Mouse (Mus musculus) forebrain, embryonic 16.5 days (tissue): Measurements from ENCODE around the gene Hist1h2ab. TPM values are rescaled to one million over a fixed set of nuclear protein-coding genes. Genes with fewer than 3 reads are reported as not detected.
"Not testable (repeated sequence)": the region's sequence is repeated elsewhere in the genome, so short reads cannot be mapped to it uniquely, and the experiment has no call there.

Experiments used
- ATAC-seq: fragments of 200-750 bp; cut with Nextera tagmentation; 2 replicates; pipeline ENCODE4 v1.8.0; 2017; ENCODE audit warnings: mild to moderate bottlenecking, moderate library complexity
- H3K27ac ChIP-seq: fragments of 300-500 bp; sonication (generic); 2 replicates; pipeline ENCODE4 v1.5.1; 2014; ENCODE audit warnings: low read length, control low read depth
- H3K27me3 ChIP-seq: fragments of 300-500 bp; sonication (generic); replicated peaks from 2 replicates; pipeline ENCODE4 v1.6.1; 2014; ENCODE audit warnings: low read length; ENCODE audit not compliant: control insufficient read depth, insufficient read depth
- H3K36me3 ChIP-seq: fragments of 300-500 bp; sonication (generic); 2 replicates; pipeline ENCODE4 v1.6.1; 2014; ENCODE audit not compliant: control insufficient read depth, insufficient read depth
- H3K4me1 ChIP-seq: fragments of 300-500 bp; sonication (generic); replicated peaks from 2 replicates; pipeline ENCODE4 v1.6.1; 2014; ENCODE audit warnings: low read length; ENCODE audit not compliant: control insufficient read depth, insufficient read depth
- H3K4me2 ChIP-seq: fragments of 300-500 bp; sonication (generic); 2 replicates; pipeline ENCODE4 v1.6.1; 2014; ENCODE audit warnings: mild to moderate bottlenecking, low read length, control low read depth
- H3K4me3 ChIP-seq: fragments of 300-500 bp; sonication (generic); replicated peaks from 2 replicates; pipeline ENCODE4 v1.5.1; 2014; ENCODE audit warnings: mild to moderate bottlenecking, low read length, control low read depth
- H3K9ac ChIP-seq: fragments of 300-500 bp; sonication (generic); replicated peaks from 2 replicates; pipeline ENCODE4 v1.6.1; 2014; ENCODE audit warnings: low read depth, low read length, control low read depth
- H3K9me3 ChIP-seq: fragments of 300-500 bp; sonication (generic); 2 replicates; pipeline ENCODE4 v1.6.1; 2016; ENCODE audit warnings: low read length; ENCODE audit not compliant: control insufficient read depth
- WGBS: fragments of 180-500 bp; shearing (Covaris S2); extraction: QIAGEN DNeasy Blood & Tissue Kit; methylation state at CpG from one replicate; pipeline ENCODE4 v1.1.7; 2014; 5-methylcytosine and 5-hydroxymethylcytosine counted together
- polyA plus RNA-seq: library from polyadenylated mRNA; unstranded; fragments of >200 nt; fragmentation: Nextera tagmentation; extraction: Ambion mirVana; gene quantifications from 2 replicates; pipeline ENCODE4 v1.2.1, GENCODE M21; 2015

The Hist1h2ab gene
- polyA plus RNA-seq, 1 experiment from 2014 or later, result 14.5 TPM

- Histone ChIP-seq H3K27ac (no peak overlapping the region; the same call in 1 of the 2 replicates), H3K4me2 (peak overlapping the region; percentile 94), H3K9ac (no peak overlapping the region), H3K9me3 (no peaks in the 10 kb centered on the region), H3K4me3 (no peak overlapping the region; the same call in 1 of the 2 replicates), H3K4me1 (peaks cover 30% of the 10 kb centered on the region), H3K27me3 (no peaks in the 10 kb centered on the region), H3K36me3 (no peaks in the 10 kb centered on the region)
- ATAC-seq, result no peak
- WGBS, result 76% methylated on average over 1 of the region's 1 CpGs
These were observed 9.0 kb downstream of the Hist1h2ab start for GRCm38 (mm10) chr13:23759916-23760239.

DNA sequence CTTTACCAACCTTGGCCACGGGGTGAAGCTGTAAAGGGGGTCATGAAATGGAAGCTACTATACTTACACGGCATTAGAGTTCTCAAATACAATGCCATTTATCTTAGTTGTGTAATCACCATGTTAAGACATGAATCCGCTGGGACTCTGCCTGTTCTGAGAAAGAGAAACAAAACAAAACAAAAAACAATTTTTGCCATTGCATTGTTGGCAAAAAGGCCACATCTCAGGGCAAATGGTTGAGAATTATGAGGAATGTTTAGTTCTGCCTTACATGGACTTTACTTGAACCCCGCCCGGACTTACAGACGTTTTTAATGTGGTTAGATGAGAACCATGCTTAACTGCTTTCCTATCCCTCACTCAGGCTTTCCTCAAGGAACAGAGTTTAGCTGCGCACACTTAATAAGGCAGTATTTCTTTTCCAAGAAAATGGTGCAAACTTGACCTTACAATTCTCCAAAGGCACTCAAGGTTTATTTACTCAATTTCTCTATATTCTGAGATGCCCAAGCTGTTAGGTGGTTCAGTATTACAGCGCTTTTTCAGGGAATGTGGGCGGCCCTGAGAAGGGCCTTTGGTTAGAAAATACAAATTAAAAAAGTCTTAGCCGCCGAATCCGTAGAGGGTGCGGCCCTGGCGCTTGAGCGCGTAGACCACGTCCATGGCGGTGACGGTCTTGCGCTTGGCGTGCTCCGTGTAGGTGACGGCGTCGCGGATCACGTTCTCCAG lies 9.5 kb downstream of the Hist1h2ab start:
- Histone ChIP-seq H3K4me2 (peak overlapping the region; percentile 94), H3K27ac (peak overlapping the region; percentile 86), H3K27me3 (no peaks in the 10 kb centered on the region), H3K9ac (peak overlapping the region; percentile 57), H3K4me1 (peaks cover 30% of the 10 kb centered on the region), H3K9me3 (no peaks in the 10 kb centered on the region), H3K4me3 (peak overlapping the region; percentile 51), H3K36me3 (no peaks in the 10 kb centered on the region)
- ATAC-seq, result peak; percentile 23
- WGBS, result 1% methylated on average over 19 of the region's 27 CpGs

DNA sequence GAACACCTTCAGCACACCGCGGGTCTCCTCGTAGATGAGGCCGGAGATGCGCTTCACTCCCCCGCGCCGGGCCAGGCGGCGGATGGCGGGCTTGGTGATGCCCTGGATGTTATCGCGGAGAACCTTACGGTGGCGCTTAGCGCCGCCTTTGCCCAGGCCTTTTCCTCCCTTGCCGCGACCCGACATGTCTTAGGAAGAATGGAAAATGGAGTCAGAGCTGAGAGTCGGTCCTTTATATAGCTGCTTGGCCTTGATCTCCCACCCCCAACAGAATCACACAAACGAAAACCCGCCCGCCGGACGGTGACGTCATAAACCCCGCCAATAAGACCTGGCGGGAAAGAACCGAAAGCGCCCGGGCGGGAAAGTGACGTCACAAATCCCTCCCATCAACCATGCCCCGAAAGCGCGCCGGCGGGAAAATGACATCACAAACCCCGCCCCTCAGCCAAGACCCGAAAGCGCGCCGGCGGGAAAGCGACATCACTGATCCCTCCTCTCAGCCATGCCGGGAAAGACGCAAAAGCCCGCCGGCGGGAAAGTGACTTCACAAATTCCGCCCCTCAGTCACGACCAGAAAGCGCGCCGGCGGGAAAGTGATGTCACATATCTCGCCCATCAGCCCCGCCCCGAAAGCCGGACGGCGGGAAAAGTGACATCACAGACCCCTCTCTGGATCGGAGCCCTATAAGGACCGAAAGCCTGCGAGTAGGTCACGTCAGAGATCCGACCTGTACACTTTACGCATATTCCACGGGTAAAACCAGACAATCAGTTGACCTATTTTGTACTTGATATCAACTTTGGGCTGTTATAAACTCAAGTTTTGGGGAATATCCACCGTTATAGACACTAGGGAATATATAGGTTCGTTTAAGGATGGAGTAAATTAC lies 10.3 kb downstream of the Hist1h2ab start, which contains the start of gene Hist1h4a:
Gene Hist1h4a, minus strand, starts transcription at position 259 of the 893 bp plus-strand sequence.
- H3K9me3 ChIP-seq, result no peaks in the 10 kb centered on the region
- no peaks in the 10 kb centered on the region for H3K27me3 ChIP-seq
- under 1% methylated on average over 64 of the region's 72 CpGs for WGBS
- peaks cover 30% of the 10 kb centered on the region for H3K4me1 ChIP-seq
- H3K27ac ChIP-seq, result peak within 1 kb of the TSS; percentile 86
- no peaks in the 10 kb centered on the region for H3K36me3 ChIP-seq
- peak within 1 kb of the TSS; percentile 94 for H3K4me2 ChIP-seq
- peak within 1 kb of the TSS; percentile 51 for H3K4me3 ChIP-seq
- ATAC-seq, result peak; percentile 71
- peak within 1 kb of the TSS; percentile 57 for H3K9ac ChIP-seq

DNA sequence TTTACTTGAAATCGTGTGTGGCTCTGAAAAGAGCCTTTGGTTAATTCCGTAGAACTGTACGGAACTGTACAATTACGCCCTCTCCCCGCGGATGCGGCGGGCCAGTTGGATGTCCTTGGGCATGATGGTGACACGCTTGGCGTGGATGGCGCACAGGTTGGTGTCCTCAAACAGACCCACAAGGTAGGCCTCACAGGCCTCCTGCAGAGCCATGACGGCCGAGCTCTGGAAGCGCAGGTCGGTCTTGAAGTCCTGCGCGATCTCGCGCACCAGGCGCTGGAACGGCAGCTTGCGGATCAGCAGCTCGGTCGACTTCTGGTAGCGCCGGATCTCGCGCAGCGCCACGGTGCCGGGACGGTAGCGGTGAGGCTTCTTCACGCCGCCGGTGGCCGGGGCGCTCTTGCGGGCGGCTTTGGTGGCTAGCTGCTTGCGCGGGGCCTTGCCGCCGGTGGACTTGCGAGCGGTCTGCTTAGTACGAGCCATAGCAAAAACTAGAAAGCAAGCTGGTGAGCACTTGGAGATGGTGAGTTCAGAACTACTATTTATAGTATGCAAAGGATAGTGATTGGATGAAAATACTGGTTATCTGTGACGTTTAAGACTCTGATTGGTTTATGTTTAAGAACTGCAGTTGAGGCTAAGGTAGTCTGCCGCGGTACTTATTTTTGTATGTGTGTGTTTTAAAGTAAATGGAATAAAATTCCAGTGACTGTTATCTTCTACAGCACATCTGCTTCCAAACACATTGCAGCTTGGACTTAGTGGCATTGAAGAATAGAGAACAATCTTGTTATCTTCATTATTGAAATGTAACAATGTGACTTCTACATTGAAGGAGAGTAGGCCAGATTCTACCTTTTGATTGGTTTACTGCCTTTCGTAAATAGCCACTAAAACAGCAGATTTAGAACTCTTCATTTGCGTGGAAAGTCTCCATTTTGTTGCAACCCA lies 11.2 kb downstream of the Hist1h2ab start, which contains the start of gene Hist1h3a:
Gene Hist1h3a, minus strand, starts transcription at position 516 of the 951 bp plus-strand sequence.
- H3K27ac ChIP-seq, result peak within 1 kb of the TSS; percentile 84
- under 1% methylated on average over 31 of the region's 52 CpGs for WGBS
- peaks cover 30% of the 10 kb centered on the region for H3K4me1 ChIP-seq
- not testable (repeated sequence) for H3K27me3 ChIP-seq, H3K9me3 ChIP-seq, H3K36me3 ChIP-seq
- ATAC-seq, result peak; percentile 67
- peak within 1 kb of the TSS; percentile 94 for H3K4me2 ChIP-seq
- H3K4me3 ChIP-seq, result peak within 1 kb of the TSS; percentile 63
- peak within 1 kb of the TSS; percentile 46 for H3K9ac ChIP-seq

DNA sequence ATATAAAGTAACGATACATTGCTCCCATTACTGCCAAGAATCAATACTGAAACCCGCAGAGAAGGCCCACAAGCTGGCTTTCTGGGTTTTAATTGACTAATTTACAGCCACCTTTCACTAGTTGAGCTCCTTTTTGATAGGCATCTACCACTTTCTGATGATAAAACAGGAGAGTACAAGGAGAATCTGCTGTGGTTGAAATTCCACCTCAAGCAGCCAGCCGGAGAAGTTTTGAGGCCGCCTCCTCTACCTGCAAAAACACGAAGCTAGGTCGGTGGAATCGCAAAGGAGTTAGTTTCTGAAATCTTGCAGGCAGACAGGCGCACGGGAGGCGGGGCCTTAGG lies 12.3 kb downstream of the Hist1h2ab start:
- WGBS, result under 1% methylated on average over 10 of the region's 10 CpGs

GRCm38 (mm10) chr13:23763586-23764323 lies 12.8 kb downstream of the Hist1h2ab start, which contains the start of gene Hist1h1a:
TSS of gene Hist1h1a (plus strand) at chr13:23763666.
- ATAC-seq, result peak; percentile 72
- no peaks in the 10 kb centered on the region for H3K9me3 ChIP-seq
- peaks cover 25% of the 10 kb centered on the region for H3K4me1 ChIP-seq
- 2% methylated on average over 34 of the region's 34 CpGs for WGBS
- no peaks in the 10 kb centered on the region for H3K36me3 ChIP-seq
- no peaks in the 10 kb centered on the region for H3K27me3 ChIP-seq
- peak within 1 kb of the TSS; percentile 63 for H3K4me3 ChIP-seq
- H3K4me2 ChIP-seq, result peak within 1 kb of the TSS; percentile 94
- peak within 1 kb of the TSS; percentile 84 for H3K27ac ChIP-seq
- peak within 1 kb of the TSS; percentile 66 for H3K9ac ChIP-seq

More for the DNA sequence above, 12.3 kb downstream of the Hist1h2ab start:
- no peak for ATAC-seq
- Histone ChIP-seq H3K36me3 (no peaks in the 10 kb centered on the region), H3K4me1 (peaks cover 25% of the 10 kb centered on the region), H3K9ac (peak overlapping the region; percentile 37; the same call in 1 of the 2 replicates), H3K4me3 (peak overlapping the region; percentile 63), H3K27me3 (no peaks in the 10 kb centered on the region), H3K4me2 (peak overlapping the region; percentile 94), H3K9me3 (no peaks in the 10 kb centered on the region), H3K27ac (peak overlapping the region; percentile 84)

GRCm38 (mm10) chr13:23764324-23765171 lies 13.6 kb downstream of the Hist1h2ab start:
- Histone ChIP-seq H3K27me3 (no peaks in the 10 kb centered on the region), H3K36me3 (no peaks in the 10 kb centered on the region), H3K4me2 (peak overlapping the region; percentile 94), H3K9me3 (no peaks in the 10 kb centered on the region), H3K27ac (peak overlapping the region; percentile 84), H3K9ac (peak overlapping the region; percentile 66), H3K4me3 (peak overlapping the region; percentile 63), H3K4me1 (peaks cover 25% of the 10 kb centered on the region)
- no peak for ATAC-seq
- WGBS, result 32% methylated on average over 12 of the region's 12 CpGs

GRCm38 (mm10) chr13:23765172-23765513 lies 14.2 kb downstream of the Hist1h2ab start:
- Histone ChIP-seq H3K27ac (no peak overlapping the region), H3K9ac (no peak overlapping the region), H3K4me1 (peaks cover 22% of the 10 kb centered on the region), H3K4me2 (no peak overlapping the region), H3K4me3 (no peak overlapping the region), H3K27me3 (no peaks in the 10 kb centered on the region), H3K36me3 (no peaks in the 10 kb centered on the region), H3K9me3 (no peaks in the 10 kb centered on the region)
- 59% methylated on average over 1 of the region's 1 CpGs for WGBS
- ATAC-seq, result no peak
